Mouse (Mus musculus) layer of hippocampus, adult 18-20 months (tissue): ENCODE data around the gene Efemp1. TPM values are rescaled to one million over a fixed set of nuclear protein-coding genes. Genes with fewer than 3 reads are reported as not detected.

Source experiments
- DNase-seq, 2 experiments: peaks; one replicate each; pipeline ENCODE4 v3.0.0; 2022; ENCODE audit warnings: low spot score in 2 of 2
- total RNA-seq, 2 experiments: library from RNA; stranded (reverse); gene quantifications; 2 replicates each; pipeline ENCODE4 v1.2.3; 2021

The Efemp1 gene
- total RNA-seq, 2 experiments from 2014 or later, result 12.2 to 14.6 TPM

GRCm38 (mm10) chr11:28912469-28913138, 59.6 kb downstream of the Efemp1 start:
- DNase-seq, result no peak

GRCm38 (mm10) chr11:28934449-28934848, 81.4 kb downstream of the Efemp1 start:
- DNase-seq, result no peak

- DNase-seq, result no peak
These were observed 86.6 kb downstream of the Efemp1 start for GRCm38 (mm10) chr11:28939651-28940050.

GRCm38 (mm10) chr11:28951586-28952210, 98.7 kb downstream of the Efemp1 start:
- no peak for DNase-seq

GRCm38 (mm10) chr11:28954673-28955304, 101.8 kb downstream of the Efemp1 start:
- no peak for DNase-seq

GRCm38 (mm10) chr11:28955305-28955701, 102.3 kb downstream of the Efemp1 start:
- no peak for DNase-seq

- no peak for DNase-seq
These were observed 108.4 kb downstream of the Efemp1 start for GRCm38 (mm10) chr11:28961381-28961780.
